Mouse (Mus musculus) ES-E14 (cell line): ENCODE measurements around the gene Jund.

Experiments used
- CHD2 ChIP-seq: IDR thresholded peaks from 2 replicates; pipeline ENCODE4 v1.6.1; 2014; ENCODE audit warnings: mild to moderate bottlenecking, low read depth, low read length, inconsistent platforms
- ZNF384 ChIP-seq: IDR thresholded peaks from 2 replicates; pipeline ENCODE4 v1.6.1; 2012; ENCODE audit warnings: low read depth, low read length, inconsistent platforms

GRCm38 (mm10) chr8:70710296-70710695 is 11.5 kb downstream of the Jund start:
- TF ChIP-seq ZNF384 (no peak), CHD2 (no peak)
